Mouse (Mus musculus): ENCODE measurements at regions not wholly inside any gene's neighbourhood (a gene's known extent, or its start where the extent isn't known, plus 50 kb on each side); places are given as distances from the start of the nearest gene placed in this dataset.

GRCm38 (mm10) chr12:52446501-52446900, 57.3 kb upstream of the Arhgap5 start:
- Histone ChIP-seq H3K27ac (ENCODE audit: insufficient read depth, low read depth, low read length) (no peak overlapping the region), H3K4me1 (ENCODE audit: control insufficient read depth, insufficient read depth, low read length) (no peaks in the 10 kb centered on the region), H3K4me3 (ENCODE audit: insufficient read depth, low read length) (no peak overlapping the region)
- TF ChIP-seq CTCF (IDR thresholded peaks at IDR 0.05; ENCODE audit: low read depth, low read length) (no peak), POLR2A (IDR thresholded peaks at IDR 0.05; ENCODE audit: borderline replicate concordance, low read depth, low read length) (no peak)

- no peaks in the 10 kb centered on the region for H3K4me1 ChIP-seq (ENCODE audit: control insufficient read depth, insufficient read depth, low read length)
- TF ChIP-seq POLR2A (IDR thresholded peaks at IDR 0.05; ENCODE audit: borderline replicate concordance, low read depth, low read length) (no peak), CTCF (IDR thresholded peaks at IDR 0.05; ENCODE audit: low read depth, low read length) (no peak)
- no peak overlapping the region for H3K4me3 ChIP-seq (ENCODE audit: insufficient read depth, low read length)
- no peak overlapping the region for H3K27ac ChIP-seq (ENCODE audit: insufficient read depth, low read depth, low read length)
Measured at GRCm38 (mm10) chr12:52447482-52447881, 56.3 kb upstream of the Arhgap5 start.

- Histone ChIP-seq H3K4me1 (ENCODE audit: control insufficient read depth, insufficient read depth, low read length) (no peaks in the 10 kb centered on the region), H3K27ac (ENCODE audit: insufficient read depth, low read depth, low read length) (no peak overlapping the region), H3K4me3 (ENCODE audit: insufficient read depth, low read length) (no peak overlapping the region)
- no peak for TF ChIP-seq CTCF (IDR thresholded peaks at IDR 0.05; ENCODE audit: low read depth, low read length)
- TF ChIP-seq POLR2A (IDR thresholded peaks at IDR 0.05; ENCODE audit: borderline replicate concordance, low read depth, low read length): no peak
Measured at GRCm38 (mm10) chr12:52448218-52448617, 55.6 kb upstream of the Arhgap5 start.

DNA sequence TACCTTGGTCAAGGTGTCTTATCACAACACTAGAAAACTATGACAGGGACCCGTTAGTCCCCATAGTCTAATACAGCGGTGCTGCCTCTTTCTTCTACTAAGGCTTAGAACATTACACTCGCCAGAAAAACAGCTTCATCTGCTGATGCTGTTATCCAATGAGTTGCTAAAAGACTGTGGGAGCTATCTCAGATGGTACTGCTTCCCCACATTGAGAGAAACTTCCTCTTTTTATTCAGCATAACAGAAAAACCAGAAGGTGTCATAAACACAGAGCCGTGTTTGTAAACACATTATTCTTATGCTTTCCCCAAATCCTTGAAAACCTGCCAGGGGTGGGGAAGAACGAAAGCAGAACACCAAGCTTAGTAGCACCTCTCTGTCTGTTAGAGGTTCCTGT, 49.9 kb upstream of the Arhgap5 start:
- no peaks in the 10 kb centered on the region for H3K4me1 ChIP-seq (ENCODE audit: control insufficient read depth, insufficient read depth, low read length)
- no peak for TF ChIP-seq CTCF (IDR thresholded peaks at IDR 0.05; ENCODE audit: low read depth, low read length)
- TF ChIP-seq POLR2A (IDR thresholded peaks at IDR 0.05; ENCODE audit: borderline replicate concordance, low read depth, low read length): no peak
- no peak overlapping the region for H3K4me3 ChIP-seq (ENCODE audit: insufficient read depth, low read length)
- no peak overlapping the region for H3K27ac ChIP-seq (ENCODE audit: insufficient read depth, low read depth, low read length)
